Mouse (Mus musculus) heart, adult 2 months (tissue): ENCODE results near the gene Insrr.
"Not testable (repeated sequence)": the region's sequence is repeated elsewhere in the genome, so short reads cannot be mapped to it uniquely, and the experiment has no call there.

ENCODE experiments used
- CTCF ChIP-seq: fragments of 200-600 bp; IDR thresholded peaks from 2 replicates; pipeline ENCODE4 v1.8.1; 2022; ENCODE audit warnings: antibody characterized with exemption, mild to moderate bottlenecking, moderate library complexity
- POLR2A ChIP-seq: fragments of 200-500 bp; IDR thresholded peaks from 2 replicates; pipeline ENCODE4 v1.6.1; 2011; ENCODE audit warnings: mild to moderate bottlenecking, low read depth, low read length, control low read depth; ENCODE audit not compliant: insufficient read depth

GRCm38 (mm10) chr3:87864111-87864510 lies 67.4 kb downstream of the Insrr start:
- not testable (repeated sequence) for TF ChIP-seq CTCF, POLR2A
